Mouse (Mus musculus): ENCODE results near the gene Tpx2.

Tpx2 gene

DNA sequence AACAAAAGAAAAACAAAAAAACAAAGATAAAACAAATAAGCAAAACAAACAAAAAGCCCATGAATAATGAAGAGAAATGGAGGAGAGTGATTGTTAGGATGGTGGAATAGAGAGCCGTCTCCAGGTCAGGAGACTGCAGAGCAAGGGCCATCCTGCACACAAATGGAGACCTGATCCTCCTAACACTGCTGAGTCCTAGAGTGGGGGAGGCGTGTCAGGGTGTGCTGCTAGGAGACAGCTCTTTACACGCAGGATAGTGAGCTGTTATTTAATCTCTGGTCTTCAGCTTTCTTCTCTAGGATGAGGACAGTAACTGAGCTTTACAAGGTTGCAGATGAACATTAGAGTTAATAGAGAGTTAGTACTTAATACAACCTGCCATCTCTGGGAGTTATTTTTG is 14.9 kb downstream of the Tpx2 start:
- in situ Hi-C loops (cut with MseI, MboI): no loop called here

DNA sequence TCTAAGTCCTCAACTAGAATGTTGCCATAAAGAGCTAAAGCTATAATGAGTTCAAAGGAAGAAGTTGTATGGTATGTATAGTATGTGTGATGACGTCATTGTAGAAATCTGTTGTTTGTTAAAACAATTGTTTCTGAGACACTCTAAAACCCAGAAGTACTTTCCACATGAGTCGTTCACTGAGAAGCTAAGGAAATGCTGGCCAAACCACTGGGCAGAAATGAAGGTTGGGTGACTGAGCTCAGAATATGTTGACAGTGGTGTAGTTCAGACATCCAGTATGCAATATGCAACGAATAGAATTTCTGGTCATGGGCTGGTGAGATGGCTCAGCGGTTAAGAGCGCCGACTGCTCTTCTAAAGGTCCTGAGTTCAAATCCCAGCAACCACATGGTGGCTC is 15.6 kb downstream of the Tpx2 start:
- in situ Hi-C loops (cut with MseI, MboI): no loop called here

DNA sequence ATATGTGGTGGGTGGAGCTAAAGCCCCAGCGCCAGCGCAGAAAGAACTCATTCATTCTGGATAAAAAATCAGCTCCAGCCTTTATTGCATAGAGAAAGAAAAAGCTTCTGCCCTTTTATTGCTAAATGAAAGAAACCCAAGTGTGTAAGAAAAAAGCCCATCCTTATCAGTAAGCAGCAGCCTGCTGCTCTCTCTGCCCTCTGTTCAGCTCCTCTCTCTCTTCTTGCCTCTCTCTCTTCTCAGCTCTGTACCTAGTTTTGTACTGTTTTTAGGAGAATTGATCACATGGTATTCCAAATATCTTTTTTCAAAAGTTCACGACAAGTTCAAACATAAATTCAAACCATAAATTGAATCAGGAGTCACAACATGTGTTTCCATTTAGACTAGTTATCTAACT is 30.5 kb downstream of the Tpx2 start:
- in situ Hi-C loops (cut with MseI, MboI): no loop called here

DNA sequence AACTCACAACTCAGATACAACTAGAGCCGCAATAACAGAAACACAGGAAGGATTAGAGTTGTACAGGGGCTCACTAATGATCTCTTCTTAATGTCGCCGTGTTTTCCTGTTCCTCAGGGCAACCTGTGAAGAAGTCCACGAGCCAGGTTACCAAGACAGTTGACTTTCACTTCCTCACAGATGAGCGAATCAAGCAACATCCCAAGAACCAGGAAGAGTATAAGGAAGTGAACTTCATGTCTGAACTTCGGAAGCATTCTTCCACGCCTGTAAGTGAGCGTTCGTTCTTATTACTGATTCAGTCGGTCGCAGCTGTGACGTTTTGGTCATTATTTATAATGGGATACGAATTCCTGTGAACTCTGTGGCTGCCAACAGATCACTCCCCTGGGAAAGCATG is 33.1 kb downstream of the Tpx2 start:
- in situ Hi-C loops (cut with MseI, MboI): no loop called here

DNA sequence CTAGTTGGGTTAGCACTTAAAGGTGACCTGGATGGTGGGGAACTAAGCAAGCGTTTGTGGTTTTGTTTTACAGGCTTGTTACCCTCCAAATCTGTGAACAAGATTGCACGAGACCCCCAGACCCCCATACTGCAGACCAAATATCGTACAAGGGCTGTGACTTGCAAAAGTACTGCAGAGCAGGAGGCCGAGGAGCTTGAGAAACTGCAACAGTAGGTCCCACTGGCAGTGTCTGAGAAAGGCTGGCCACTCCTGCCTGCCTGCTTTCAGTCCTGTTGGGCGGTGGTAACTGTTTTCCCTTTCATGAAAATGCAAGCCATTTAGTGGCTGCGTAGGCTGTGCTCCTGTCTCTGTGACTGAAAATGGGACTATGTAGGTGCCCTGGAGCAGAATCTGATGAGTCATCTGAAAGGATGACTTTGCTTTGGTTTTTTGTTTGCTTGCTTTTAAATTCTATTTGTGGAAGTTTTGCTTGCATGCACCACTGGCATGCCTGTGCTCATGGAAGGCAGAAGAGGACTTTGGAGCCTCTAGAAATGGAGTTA is 36.4 kb downstream of the Tpx2 start:
- in situ Hi-C loops (cut with MseI, MboI): no loop called here

DNA sequence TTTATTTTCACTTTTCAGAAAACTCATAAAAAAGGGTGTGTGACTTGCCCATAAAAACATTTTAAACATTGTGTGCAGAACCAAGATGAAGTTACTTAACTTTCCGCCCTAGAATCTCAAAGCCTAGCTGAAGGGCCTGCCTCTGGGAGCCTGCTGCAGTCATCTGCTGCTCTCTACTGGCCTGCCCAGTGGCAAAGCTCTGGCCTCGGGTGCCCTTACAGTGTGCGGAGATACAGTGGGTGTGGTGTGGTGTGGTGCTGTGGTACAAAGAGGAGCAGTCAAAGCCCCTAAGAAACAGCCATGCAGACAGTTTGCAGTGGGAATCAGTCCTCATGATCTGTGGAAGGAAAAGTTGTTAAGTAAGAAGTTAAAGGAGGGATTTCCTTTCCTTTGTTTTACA is 39.5 kb downstream of the Tpx2 start:
- in situ Hi-C loops (cut with MseI, MboI): loop anchor here in 1 of 2 experiments (5.0 kb wide), 1 partner anchor 35 kb away; no protein-coding TSS in a partner anchor

DNA sequence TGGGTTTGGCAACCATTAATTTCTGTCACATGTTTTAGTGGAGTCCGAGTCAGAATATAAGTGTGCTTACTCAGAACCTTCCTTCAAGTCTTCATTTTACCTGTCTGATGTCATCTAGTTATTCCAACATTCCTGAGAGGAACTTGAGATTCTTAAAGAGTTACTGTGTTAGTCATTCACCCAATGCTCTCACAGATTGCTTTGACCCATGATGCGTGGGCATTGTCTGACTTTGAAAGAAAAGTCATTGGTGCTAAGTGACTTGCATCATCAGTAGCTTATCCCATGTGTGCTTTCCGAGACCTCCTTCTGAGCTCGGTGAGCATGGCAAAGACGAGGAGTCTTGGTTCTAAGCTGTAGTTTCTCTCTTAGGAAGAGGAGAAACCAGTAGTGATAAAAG is 41.0 kb downstream of the Tpx2 start:
- in situ Hi-C loops (cut with MseI, MboI): loop anchor here in 1 of 2 experiments (5.0 kb wide), 1 partner anchor 36 kb away; no protein-coding TSS in a partner anchor

DNA sequence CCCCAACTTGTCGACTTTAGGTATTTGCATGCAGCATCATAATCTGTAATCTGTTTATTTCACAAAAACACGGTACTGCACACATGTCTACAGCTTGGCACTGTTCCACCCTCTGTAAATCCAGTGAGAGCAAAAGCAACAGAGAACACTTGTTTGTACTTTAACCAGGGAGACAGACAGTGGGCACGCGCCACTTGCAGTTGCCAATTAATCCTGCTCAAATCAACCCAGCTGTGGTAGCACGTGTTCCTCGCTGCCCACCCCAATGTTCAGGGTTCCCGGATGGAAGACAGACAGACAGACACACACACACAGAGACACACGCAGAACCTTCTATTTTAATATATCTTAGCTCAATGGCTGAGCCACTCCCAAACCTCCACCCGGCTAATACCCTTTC is 48.1 kb downstream of the Tpx2 start:
- in situ Hi-C loops (cut with MseI, MboI): no loop called here

DNA sequence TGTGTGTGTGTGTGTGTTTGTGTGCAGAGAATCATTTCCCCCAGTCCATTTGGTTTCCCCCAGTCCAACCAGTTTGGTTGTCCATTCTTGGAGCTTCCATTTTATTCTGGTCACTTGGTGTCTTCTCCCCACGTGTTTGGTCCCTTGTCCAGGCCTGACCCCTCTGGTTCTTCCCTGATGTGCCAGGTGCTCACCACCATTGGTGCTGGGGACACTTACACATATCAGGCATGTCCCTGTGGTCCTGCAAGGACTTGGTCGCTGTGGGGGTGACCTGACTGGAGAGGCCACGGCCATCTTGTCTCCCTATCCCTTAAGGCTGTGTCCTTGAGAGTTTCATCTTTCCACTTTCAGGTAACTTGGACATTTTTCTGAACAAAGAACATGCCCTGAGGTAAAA is 49.2 kb downstream of the Tpx2 start:
- in situ Hi-C loops (cut with MseI, MboI): no loop called here

DNA sequence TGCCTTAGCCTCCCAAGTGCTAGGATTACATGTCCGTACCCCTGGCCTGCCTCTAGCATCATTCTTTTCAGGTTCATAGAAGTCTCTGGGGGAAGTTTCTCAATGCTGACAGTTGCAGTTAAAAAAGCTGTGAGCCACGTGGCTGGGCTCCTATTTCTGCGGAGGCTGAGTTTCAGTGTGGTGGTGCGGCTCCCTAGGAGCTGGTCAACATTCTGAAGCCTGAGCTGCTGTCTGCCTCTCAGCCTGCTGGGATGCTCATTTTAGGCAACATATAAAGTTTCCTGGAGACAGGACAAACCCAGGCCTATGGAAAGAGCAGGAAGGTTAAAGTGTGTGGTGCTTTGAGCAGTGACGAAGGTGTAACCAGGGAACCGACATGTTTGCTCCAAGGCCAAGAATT is 51.2 kb downstream of the Tpx2 start:
- in situ Hi-C loops (cut with MseI, MboI): no loop called here

DNA sequence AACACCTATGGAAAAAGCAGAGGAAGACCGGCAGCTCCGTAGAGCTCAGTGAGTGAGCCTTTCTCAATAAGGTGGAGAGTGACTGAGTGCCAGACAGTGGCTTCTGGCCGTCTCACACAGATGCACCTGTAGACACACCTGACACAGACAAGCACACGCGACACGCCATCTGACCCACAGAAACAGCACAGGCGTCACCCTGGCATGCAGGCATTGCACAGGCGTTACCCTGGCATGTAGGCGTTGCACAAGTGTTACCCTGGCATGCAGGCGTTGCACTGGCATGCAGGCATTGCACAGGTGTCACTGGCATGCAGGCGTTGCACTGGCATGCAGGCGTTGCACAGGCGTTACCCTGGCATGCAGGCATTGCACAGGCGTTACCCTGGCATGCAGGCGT is 53.5 kb downstream of the Tpx2 start:
- in situ Hi-C loops (cut with MseI, MboI): no loop called here

DNA sequence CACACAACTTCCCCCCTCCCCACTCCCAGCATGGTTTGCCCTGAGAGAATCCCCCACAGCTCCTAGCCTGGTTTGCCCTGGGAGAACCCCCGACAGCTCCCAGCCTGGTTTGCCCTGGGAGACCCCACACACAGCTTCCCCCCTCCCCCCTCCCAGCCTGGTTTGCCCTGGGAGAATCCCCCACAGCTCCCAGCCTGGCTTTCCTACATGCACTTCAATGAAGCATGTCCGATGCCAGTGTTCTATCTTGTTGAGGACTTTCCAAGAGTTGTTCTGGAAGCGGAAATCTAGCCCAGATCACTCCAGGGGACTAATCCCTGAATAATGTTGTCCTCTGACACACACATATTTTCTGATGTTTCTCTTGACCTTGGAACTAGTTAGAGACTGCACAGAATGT is 54.9 kb downstream of the Tpx2 start:
- in situ Hi-C loops (cut with MseI, MboI): no loop called here

DNA sequence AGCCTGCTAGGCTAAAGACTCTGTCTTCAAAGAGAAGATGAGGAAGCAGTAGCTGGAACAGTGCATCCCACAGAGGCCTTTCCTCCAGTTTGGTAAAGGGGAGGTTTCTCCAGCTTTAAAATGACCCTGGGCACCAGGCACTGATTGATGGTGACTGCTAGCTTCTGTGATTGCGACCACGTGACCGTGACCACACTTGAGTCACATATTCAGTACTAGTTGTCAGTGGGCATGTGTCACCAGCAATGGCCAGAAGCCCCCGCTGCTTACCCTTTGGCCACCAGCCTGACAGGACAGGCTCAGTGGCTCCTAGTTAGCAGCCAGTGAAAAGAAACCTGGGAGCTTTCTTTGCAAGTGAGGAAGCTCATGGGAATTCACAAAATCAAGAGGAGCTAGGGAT is 55.8 kb downstream of the Tpx2 start:
- in situ Hi-C loops (cut with MseI, MboI): no loop called here

DNA sequence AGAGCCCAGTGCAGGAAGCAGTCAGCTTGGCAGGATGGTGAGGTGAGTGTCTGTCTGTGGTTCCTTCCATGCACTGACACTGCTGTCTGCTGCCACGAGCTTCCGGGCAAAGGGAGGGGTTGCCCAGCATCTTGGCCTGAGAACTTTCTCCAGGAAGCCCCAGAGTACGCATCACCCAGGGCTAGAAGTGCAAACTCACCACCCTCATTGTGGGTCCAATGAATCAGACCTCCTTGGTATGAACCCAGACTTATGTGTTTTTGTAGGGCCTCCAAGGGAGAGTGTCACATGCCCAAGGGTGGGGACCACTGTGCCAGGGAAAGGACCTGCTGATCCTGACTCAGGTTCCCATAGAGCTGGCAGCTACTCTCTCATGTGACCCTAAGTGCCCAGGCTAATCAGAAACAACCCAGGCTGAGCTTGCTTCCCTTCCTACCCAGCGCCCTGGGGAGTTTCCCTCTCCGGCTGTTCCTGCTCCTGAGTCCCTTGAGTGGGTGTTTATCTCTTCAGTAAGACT is 56.4 kb downstream of the Tpx2 start:
- in situ Hi-C loops (cut with MseI, MboI): no loop called here

DNA sequence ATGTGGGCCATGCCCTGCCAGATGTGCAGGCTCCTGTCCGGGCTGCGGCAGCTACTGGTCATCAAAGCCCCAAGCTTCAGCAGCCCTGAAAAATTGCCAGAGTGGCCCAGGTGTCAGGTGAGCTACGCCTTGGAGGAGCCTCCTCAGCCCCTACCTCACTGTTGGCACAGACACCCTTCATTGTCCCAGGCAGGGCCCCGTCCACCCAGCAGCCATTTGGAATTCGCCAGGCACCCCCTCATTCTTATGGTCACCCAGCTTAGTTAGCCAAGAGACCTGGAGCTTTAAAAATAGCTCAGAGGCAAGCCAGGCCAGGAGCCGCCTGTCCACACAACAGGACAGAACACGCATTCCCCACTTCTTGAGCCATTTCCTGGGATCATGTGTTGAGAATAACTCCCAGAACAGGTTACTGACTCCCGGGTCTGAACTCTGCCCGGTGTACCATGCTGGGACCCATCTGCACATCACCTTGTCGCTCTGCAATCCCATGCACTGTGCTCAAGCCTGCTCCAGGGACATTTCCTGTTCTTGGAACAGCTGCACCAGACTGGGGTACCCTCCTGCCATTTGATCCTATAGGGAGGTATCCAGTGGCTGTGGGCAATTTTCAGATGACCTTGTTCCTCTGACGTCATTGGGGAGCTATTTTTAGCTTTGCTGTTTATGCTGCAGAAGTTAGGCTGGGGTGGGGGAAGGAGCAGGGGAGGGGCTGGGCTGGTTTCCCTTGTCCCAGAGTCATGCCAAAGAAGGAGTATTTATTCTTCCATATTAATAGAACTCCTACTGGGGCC is 57.5 kb downstream of the Tpx2 start:
- in situ Hi-C loops (cut with MseI, MboI): no loop called here

DNA sequence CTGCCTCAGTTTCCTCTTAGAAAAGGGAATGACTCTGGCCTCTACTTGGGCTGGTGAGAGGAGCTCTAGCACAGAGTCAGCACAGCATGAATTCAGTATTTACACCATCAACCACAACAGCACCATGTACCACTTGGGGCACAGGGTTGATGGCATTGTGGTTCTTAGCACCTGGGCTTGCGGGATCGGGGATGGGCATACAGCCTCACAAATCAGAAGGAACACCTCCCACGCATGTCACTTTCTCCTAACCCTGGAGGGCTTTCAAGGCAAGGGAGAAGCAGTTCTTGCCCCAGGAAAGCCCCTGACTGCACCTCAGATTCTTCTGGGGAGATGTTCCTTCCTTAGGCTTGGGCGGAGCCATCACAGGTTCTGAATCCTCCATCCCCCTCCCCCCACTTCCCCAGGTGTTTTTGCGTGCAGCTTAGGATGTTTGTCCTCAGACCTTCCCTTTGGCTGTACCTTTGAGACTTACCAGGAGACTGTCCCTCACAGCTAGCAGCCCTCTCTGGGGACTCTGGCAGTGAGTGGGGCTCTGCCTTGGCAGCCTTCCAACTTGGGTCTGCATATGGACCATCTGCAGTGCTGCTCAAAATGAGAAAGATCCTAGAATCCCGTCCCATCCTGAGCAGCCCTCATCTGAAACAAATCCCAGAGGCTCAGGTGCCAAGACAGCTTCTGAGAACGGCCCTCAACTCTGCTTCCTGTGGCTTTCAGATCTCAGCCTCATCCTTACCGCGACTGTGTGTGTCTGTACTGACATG is 58.7 kb downstream of the Tpx2 start:
- in situ Hi-C loops (cut with MseI, MboI): no loop called here

DNA sequence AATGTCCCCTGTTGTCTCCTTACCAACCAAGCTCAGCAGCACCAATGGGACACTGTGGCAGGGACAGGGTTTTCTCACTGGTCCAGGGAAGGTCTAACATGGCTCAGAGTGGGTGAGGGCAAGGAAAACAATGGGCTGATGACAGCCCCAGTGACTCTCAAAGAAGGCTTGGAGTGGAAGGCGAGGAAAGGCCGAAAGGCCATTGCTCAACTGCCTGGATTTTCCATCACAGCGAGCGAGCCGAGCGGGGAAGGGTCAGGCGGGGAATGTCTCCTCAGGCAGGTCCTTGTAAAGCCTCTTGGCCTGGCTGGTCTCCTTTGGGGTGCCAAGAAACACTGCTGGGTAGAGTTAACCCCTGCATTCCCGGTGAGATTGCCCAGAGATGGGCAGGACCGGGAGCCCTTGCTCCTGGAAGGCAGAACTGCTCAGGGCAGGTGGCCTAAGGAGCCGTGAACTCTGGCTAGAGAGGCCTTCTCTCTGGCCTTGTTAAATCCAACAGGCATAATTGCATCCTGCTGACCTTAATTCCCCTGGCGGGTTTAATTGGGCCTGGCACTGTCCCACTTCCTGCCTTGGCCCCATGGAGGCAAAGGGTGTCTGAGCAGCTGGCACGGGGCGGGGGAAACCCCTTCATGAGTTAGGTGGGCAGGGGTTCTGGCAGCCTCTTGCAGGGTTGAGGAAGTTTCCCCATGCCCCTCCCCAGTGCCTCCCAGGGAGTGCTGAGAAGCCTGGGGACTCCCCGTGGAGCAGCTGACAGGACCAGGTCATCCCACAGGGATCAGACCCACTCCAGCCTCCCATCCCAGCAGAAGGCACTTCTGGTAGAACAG is 59.6 kb downstream of the Tpx2 start:
- in situ Hi-C loops (cut with MseI, MboI): no loop called here

DNA sequence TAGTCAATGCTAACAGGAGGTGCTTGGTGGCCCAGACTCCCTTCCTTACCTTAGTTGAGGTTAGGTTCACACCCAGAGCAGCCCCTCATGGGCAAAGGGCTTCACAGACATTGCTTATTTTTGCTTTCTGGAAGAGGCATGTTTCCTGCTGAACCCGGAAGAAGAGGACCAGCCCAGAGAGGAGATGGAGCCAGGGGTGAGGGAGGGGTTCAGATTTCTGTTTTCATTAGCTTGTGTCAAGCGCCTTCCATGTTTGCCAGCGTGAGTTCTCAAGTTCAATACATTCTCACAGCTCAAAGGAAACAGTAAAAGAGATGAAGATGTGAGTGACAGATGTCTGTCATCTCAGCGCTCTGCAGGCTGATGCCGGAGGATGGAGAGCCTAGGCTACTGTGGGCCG is 62.1 kb downstream of the Tpx2 start:
- in situ Hi-C loops (cut with MseI, MboI): loop anchor here in 1 of 2 experiments (10.0 kb wide), 1 partner anchor 235 kb away; no protein-coding TSS in a partner anchor

DNA sequence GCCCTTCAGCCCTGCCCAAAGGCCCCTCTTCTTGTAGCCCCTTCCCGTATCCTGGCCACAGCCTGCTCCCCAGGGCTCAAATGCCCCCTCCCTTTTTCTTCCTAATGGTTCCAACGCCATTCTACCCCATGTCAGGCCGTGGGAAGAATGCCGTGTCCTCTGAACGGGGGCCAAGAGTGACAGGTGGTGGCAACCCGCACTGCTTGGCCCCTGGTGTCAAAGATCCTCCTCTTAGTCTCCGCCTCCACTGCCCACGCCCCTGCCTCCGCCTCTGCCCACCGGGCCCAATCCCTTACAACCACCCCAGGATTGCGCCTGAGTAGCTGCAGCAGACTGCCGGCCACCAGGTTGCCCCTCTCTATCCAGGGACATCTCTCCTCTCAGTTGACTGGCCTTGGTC is 63.3 kb downstream of the Tpx2 start, which contains the start of gene Mylk2:
TSS of gene Mylk2 (plus strand) at position 322 of the 400 bp plus-strand sequence.
- in situ Hi-C loops (cut with MseI, MboI): loop anchor here in 1 of 2 experiments (10.0 kb wide), 1 partner anchor 234 kb away; no protein-coding TSS in a partner anchor

DNA sequence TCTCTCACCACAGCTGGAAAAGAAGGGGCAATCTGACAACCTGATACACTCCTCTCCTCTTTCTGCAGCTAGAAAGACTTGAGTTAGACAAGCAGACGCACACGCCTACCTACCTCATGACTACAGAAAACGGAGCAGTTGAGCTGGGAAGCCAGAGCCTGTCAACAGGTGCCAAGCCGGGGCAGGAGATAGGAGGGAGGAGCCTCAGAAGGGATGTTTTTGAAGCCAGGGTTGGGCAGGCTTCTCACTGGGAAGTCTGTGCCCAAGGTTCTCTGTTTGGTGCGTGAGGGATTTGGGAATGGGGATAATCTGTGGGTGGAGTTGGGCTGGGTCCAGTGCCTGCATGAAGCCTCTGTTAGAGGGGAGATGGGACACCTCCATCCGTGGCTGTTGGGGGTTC is 63.7 kb downstream of the Tpx2 start:
- in situ Hi-C loops (cut with MseI, MboI): loop anchor here in 1 of 2 experiments (10.0 kb wide), 1 partner anchor 233 kb away; no protein-coding TSS in a partner anchor

DNA sequence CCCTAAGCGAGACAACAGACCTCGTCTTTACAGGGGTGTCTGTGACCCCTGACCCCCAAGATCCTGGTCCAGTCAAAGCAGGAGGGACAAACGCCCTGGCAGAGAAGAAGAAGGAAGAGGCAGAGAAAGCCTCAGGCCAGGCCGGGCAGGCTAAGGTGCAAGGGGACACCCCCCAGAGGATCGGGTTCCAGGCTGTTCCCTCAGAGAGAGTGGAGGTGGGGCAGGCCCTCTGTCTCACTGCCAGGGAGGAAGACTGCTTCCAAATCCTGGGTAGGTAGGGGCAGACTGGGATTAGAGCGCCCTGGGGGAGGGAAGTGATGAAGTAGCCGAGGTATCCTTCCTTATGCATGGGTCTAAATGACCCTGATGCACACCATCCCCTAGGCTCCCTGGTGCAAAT is 65.7 kb downstream of the Tpx2 start:
- in situ Hi-C loops (cut with MseI, MboI): loop anchor here in 1 of 2 experiments (10.0 kb wide), 1 partner anchor 231 kb away; no protein-coding TSS in a partner anchor

Data from mouse trophoblast stem cell (cell line).